Mouse (Mus musculus) kidney, embryonic 15.5 days (tissue): ENCODE data around the gene Bcar1. TPM values are rescaled to one million over a fixed set of nuclear protein-coding genes. Genes with fewer than 3 reads are reported as not detected.

Experiments used
- ATAC-seq: fragments of 200-750 bp; cut with Nextera tagmentation; replicated peaks from 2 replicates; pipeline ENCODE4 v1.8.0; 2017; ENCODE audit warnings: moderate TSS enrichment; ENCODE audit not compliant: low FRiP score
- H3K27ac ChIP-seq: fragments of 300-500 bp; sonication (generic); 2 replicates; pipeline ENCODE4 v1.5.1; 2015; ENCODE audit warnings: mild to moderate bottlenecking, inconsistent platforms
- H3K27me3 ChIP-seq: fragments of 300-500 bp; sonication (generic); 2 replicates; pipeline ENCODE4 v1.6.1; 2015; ENCODE audit warnings: inconsistent platforms
- H3K36me3 ChIP-seq: fragments of 300-500 bp; sonication (generic); 2 replicates; pipeline ENCODE4 v1.6.1; 2015; ENCODE audit warnings: inconsistent platforms
- H3K4me1 ChIP-seq: fragments of 300-500 bp; sonication (generic); 2 replicates; pipeline ENCODE4 v1.6.1; 2015; ENCODE audit warnings: inconsistent platforms
- H3K4me2 ChIP-seq: fragments of 300-500 bp; sonication (generic); 2 replicates; pipeline ENCODE4 v1.6.1; 2015; ENCODE audit warnings: moderate library complexity, mild to moderate bottlenecking, inconsistent platforms
- H3K4me3 ChIP-seq: fragments of 300-500 bp; sonication (generic); replicated peaks from 2 replicates; pipeline ENCODE4 v1.5.1; 2015; ENCODE audit warnings: mild to moderate bottlenecking, inconsistent platforms
- H3K9ac ChIP-seq: fragments of 300-500 bp; sonication (generic); 2 replicates; pipeline ENCODE4 v1.6.1; 2015; ENCODE audit warnings: mild to moderate bottlenecking, inconsistent platforms
- H3K9me3 ChIP-seq: fragments of 300-500 bp; sonication (generic); replicated peaks from 2 replicates; pipeline ENCODE4 v1.6.1; 2016; ENCODE audit warnings: inconsistent platforms
- WGBS: fragments of 180-500 bp; shearing (Covaris S2); methylation state at CpG from one replicate; pipeline ENCODE4 v1.1.7; 2015; ENCODE audit warnings: mixed read lengths; 5-methylcytosine and 5-hydroxymethylcytosine counted together
- polyA plus RNA-seq: library from polyadenylated mRNA; unstranded; fragments of >200 nt; fragmentation: Nextera tagmentation; extraction: Ambion mirVana; gene quantifications from 2 replicates; pipeline ENCODE4 v1.2.1, GENCODE M21; 2015

The Bcar1 gene
- polyA plus RNA-seq, 1 experiment from 2014 or later, result 53.8 TPM

GRCm38 (mm10) chr8:111734244-111734960 lies 9.2 kb downstream of the Bcar1 start:
- Histone ChIP-seq H3K4me1 (peaks cover 82% of the 10 kb centered on the region), H3K27me3 (no peaks in the 10 kb centered on the region), H3K27ac (peak overlapping the region; percentile 85), H3K4me2 (peak overlapping the region; percentile 73), H3K9me3 (no peaks in the 10 kb centered on the region), H3K4me3 (no peak overlapping the region), H3K9ac (no peak overlapping the region), H3K36me3 (no peaks in the 10 kb centered on the region)
- 47% methylated on average over 6 of the region's 6 CpGs for WGBS
- no peak for ATAC-seq

- 7% methylated on average over 5 of the region's 5 CpGs for WGBS
- Histone ChIP-seq H3K4me1 (peaks cover 82% of the 10 kb centered on the region), H3K27me3 (no peaks in the 10 kb centered on the region), H3K36me3 (no peaks in the 10 kb centered on the region), H3K27ac (peak overlapping the region; percentile 85), H3K9ac (0 out of 2 replicates have a peak overlapping the region, but pooled peaks have one; percentile 29), H3K4me2 (peak overlapping the region; percentile 73), H3K9me3 (no peaks in the 10 kb centered on the region), H3K4me3 (no peak overlapping the region; the same call in 1 of the 2 replicates)
- ATAC-seq, result peak; percentile 17
Measured at GRCm38 (mm10) chr8:111733581-111734243, 9.9 kb downstream of the Bcar1 start.

- Histone ChIP-seq H3K27me3 (no peaks in the 10 kb centered on the region), H3K4me2 (peak overlapping the region; percentile 73), H3K9ac (peak overlapping the region; percentile 11), H3K9me3 (no peaks in the 10 kb centered on the region), H3K36me3 (no peaks in the 10 kb centered on the region), H3K4me3 (peak overlapping the region; percentile 68), H3K27ac (peak overlapping the region; percentile 85), H3K4me1 (peaks cover 91% of the 10 kb centered on the region)
- 24% methylated on average over 10 of the region's 10 CpGs for WGBS
- 0 out of 2 replicates have a peak, but pooled peaks have one; percentile 0 for ATAC-seq
Measured at GRCm38 (mm10) chr8:111732406-111733085, 11.1 kb downstream of the Bcar1 start.

- H3K4me3 ChIP-seq, result peak overlapping the region; percentile 68
- ATAC-seq, result peak; percentile 93
- H3K9ac ChIP-seq, result peak overlapping the region; percentile 76
- peaks cover 95% of the 10 kb centered on the region for H3K4me1 ChIP-seq
- WGBS, result under 1% methylated on average over 37 of the region's 41 CpGs
- H3K27ac ChIP-seq, result peak overlapping the region; percentile 85
- H3K27me3 ChIP-seq, result no peaks in the 10 kb centered on the region
- no peaks in the 10 kb centered on the region for H3K36me3 ChIP-seq
- peak overlapping the region; percentile 73 for H3K4me2 ChIP-seq
- no peaks in the 10 kb centered on the region for H3K9me3 ChIP-seq
Measured at GRCm38 (mm10) chr8:111732004-111732403, 11.6 kb downstream of the Bcar1 start.

GRCm38 (mm10) chr8:111731231-111731977 lies 12.2 kb downstream of the Bcar1 start:
- peak; percentile 19 for ATAC-seq
- under 1% methylated on average over 39 of the region's 39 CpGs for WGBS
- no peaks in the 10 kb centered on the region for H3K36me3 ChIP-seq
- peaks cover 95% of the 10 kb centered on the region for H3K4me1 ChIP-seq
- H3K9ac ChIP-seq, result peak overlapping the region; percentile 76
- no peaks in the 10 kb centered on the region for H3K27me3 ChIP-seq
- peak overlapping the region; percentile 68 for H3K4me3 ChIP-seq
- peak overlapping the region; percentile 85 for H3K27ac ChIP-seq
- H3K9me3 ChIP-seq, result no peaks in the 10 kb centered on the region
- peak overlapping the region; percentile 73 for H3K4me2 ChIP-seq

- no peaks in the 10 kb centered on the region for H3K9me3 ChIP-seq
- peak overlapping the region; percentile 85 for H3K27ac ChIP-seq
- 44% methylated on average over 7 of the region's 7 CpGs for WGBS
- H3K27me3 ChIP-seq, result no peaks in the 10 kb centered on the region
- no peak for ATAC-seq
- H3K4me2 ChIP-seq, result peak overlapping the region; percentile 73
- H3K9ac ChIP-seq, result peak overlapping the region; percentile 14; the same call in 1 of the 2 replicates
- no peaks in the 10 kb centered on the region for H3K36me3 ChIP-seq
- H3K4me3 ChIP-seq, result peak overlapping the region; percentile 68; the same call in 1 of the 2 replicates
- peaks cover 91% of the 10 kb centered on the region for H3K4me1 ChIP-seq
Measured at GRCm38 (mm10) chr8:111729233-111730170, 14.1 kb downstream of the Bcar1 start.

GRCm38 (mm10) chr8:111728481-111728880 lies 15.1 kb downstream of the Bcar1 start:
- H3K9ac ChIP-seq, result no peak overlapping the region
- no peaks in the 10 kb centered on the region for H3K36me3 ChIP-seq
- peaks cover 89% of the 10 kb centered on the region for H3K4me1 ChIP-seq
- no peaks in the 10 kb centered on the region for H3K27me3 ChIP-seq
- H3K9me3 ChIP-seq, result no peaks in the 10 kb centered on the region
- H3K4me2 ChIP-seq, result peak overlapping the region; percentile 8; the same call in 1 of the 2 replicates
- no peak overlapping the region for H3K4me3 ChIP-seq
- ATAC-seq, result no peak
- 73% methylated on average over 5 of the region's 5 CpGs for WGBS
- H3K27ac ChIP-seq, result 0 out of 2 replicates have a peak overlapping the region, but pooled peaks have one; percentile 2

GRCm38 (mm10) chr8:111727553-111727952 lies 16.1 kb downstream of the Bcar1 start:
- Histone ChIP-seq H3K27ac (no peak overlapping the region), H3K27me3 (no peaks in the 10 kb centered on the region), H3K36me3 (no peaks in the 10 kb centered on the region), H3K4me3 (no peak overlapping the region), H3K4me2 (no peak overlapping the region), H3K9me3 (no peaks in the 10 kb centered on the region), H3K4me1 (peaks cover 80% of the 10 kb centered on the region), H3K9ac (no peak overlapping the region)
- WGBS, result 75% methylated on average over 4 of the region's 4 CpGs
- no peak for ATAC-seq

GRCm38 (mm10) chr8:111726102-111726900 lies 17.3 kb downstream of the Bcar1 start:
- no peaks in the 10 kb centered on the region for H3K27me3 ChIP-seq
- H3K4me2 ChIP-seq, result peak overlapping the region; percentile 12; the same call in 1 of the 2 replicates
- 58% methylated on average over 7 of the region's 7 CpGs for WGBS
- peaks cover 74% of the 10 kb centered on the region for H3K4me1 ChIP-seq
- no peaks in the 10 kb centered on the region for H3K9me3 ChIP-seq
- ATAC-seq, result peak; percentile 50
- no peak overlapping the region for H3K9ac ChIP-seq
- no peak overlapping the region for H3K4me3 ChIP-seq
- H3K27ac ChIP-seq, result peak overlapping the region; percentile 78
- no peaks in the 10 kb centered on the region for H3K36me3 ChIP-seq

GRCm38 (mm10) chr8:111725341-111725740 lies 18.3 kb downstream of the Bcar1 start:
- Histone ChIP-seq H3K27ac (no peak overlapping the region), H3K4me3 (no peak overlapping the region), H3K4me2 (no peak overlapping the region), H3K36me3 (peaks cover 9% of the 10 kb centered on the region), H3K9ac (no peak overlapping the region), H3K9me3 (no peaks in the 10 kb centered on the region), H3K4me1 (peaks cover 74% of the 10 kb centered on the region), H3K27me3 (no peaks in the 10 kb centered on the region)
- WGBS, result 89% methylated on average over 6 of the region's 6 CpGs
- no peak for ATAC-seq
